Mouse (Mus musculus) kidney, embryonic 15.5 days (tissue): ENCODE measurements around the gene Garnl3. TPM values are rescaled to one million over a fixed set of nuclear protein-coding genes. Genes with fewer than 3 reads are reported as not detected.

Experiments
- ATAC-seq: fragments of 200-750 bp; cut with Nextera tagmentation; replicated peaks from 2 replicates; pipeline ENCODE4 v1.8.0; 2017; ENCODE audit warnings: moderate TSS enrichment; ENCODE audit not compliant: low FRiP score
- H3K27ac ChIP-seq: fragments of 300-500 bp; sonication (generic); 2 replicates; pipeline ENCODE4 v1.5.1; 2015; ENCODE audit warnings: mild to moderate bottlenecking, inconsistent platforms
- H3K27me3 ChIP-seq: fragments of 300-500 bp; sonication (generic); 2 replicates; pipeline ENCODE4 v1.6.1; 2015; ENCODE audit warnings: inconsistent platforms
- H3K36me3 ChIP-seq: fragments of 300-500 bp; sonication (generic); 2 replicates; pipeline ENCODE4 v1.6.1; 2015; ENCODE audit warnings: inconsistent platforms
- H3K4me1 ChIP-seq: fragments of 300-500 bp; sonication (generic); 2 replicates; pipeline ENCODE4 v1.6.1; 2015; ENCODE audit warnings: inconsistent platforms
- H3K4me2 ChIP-seq: fragments of 300-500 bp; sonication (generic); 2 replicates; pipeline ENCODE4 v1.6.1; 2015; ENCODE audit warnings: moderate library complexity, mild to moderate bottlenecking, inconsistent platforms
- H3K4me3 ChIP-seq: fragments of 300-500 bp; sonication (generic); replicated peaks from 2 replicates; pipeline ENCODE4 v1.5.1; 2015; ENCODE audit warnings: mild to moderate bottlenecking, inconsistent platforms
- H3K9ac ChIP-seq: fragments of 300-500 bp; sonication (generic); 2 replicates; pipeline ENCODE4 v1.6.1; 2015; ENCODE audit warnings: mild to moderate bottlenecking, inconsistent platforms
- H3K9me3 ChIP-seq: fragments of 300-500 bp; sonication (generic); replicated peaks from 2 replicates; pipeline ENCODE4 v1.6.1; 2016; ENCODE audit warnings: inconsistent platforms
- WGBS: fragments of 180-500 bp; shearing (Covaris S2); methylation state at CpG from one replicate; pipeline ENCODE4 v1.1.7; 2015; ENCODE audit warnings: mixed read lengths; 5-methylcytosine and 5-hydroxymethylcytosine counted together
- polyA plus RNA-seq: library from polyadenylated mRNA; unstranded; fragments of >200 nt; fragmentation: Nextera tagmentation; extraction: Ambion mirVana; gene quantifications from 2 replicates; pipeline ENCODE4 v1.2.1, GENCODE M21; 2015

Garnl3 gene
- polyA plus RNA-seq, 1 experiment from 2014 or later: 14.0 TPM

DNA sequence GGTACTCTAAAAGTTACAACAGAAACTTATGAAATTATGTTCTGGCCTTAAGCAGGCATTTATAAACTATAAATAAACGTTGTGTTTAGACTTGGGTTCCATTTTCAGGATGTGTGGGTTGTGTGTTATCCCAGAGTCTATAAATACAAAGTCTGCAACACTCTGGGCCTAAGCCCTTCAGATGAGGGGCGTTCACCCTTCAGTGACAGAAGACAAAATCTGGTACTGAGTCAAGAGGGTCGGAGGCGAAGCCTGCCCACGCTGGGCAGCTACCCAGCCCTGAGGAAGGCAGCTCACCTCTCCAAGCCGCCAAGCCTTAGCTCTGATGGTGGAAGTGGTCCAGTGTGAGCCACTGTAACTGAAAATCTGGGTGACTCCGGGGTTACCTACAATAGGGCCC lies 129.3 kb downstream of the Garnl3 start:
- no peak for ATAC-seq
- no peaks in the 10 kb centered on the region for H3K4me1 ChIP-seq
- no peak overlapping the region for H3K4me3 ChIP-seq
- no peak overlapping the region for H3K27ac ChIP-seq
- no peaks in the 10 kb centered on the region for H3K27me3 ChIP-seq
- 0 out of 2 replicates have a peak, but pooled peaks cover 5% of the 10 kb centered on the region for H3K36me3 ChIP-seq
- no peak overlapping the region for H3K4me2 ChIP-seq
- 90% methylated on average over 7 of the region's 7 CpGs for WGBS
- no peaks in the 10 kb centered on the region for H3K9me3 ChIP-seq
- no peak overlapping the region for H3K9ac ChIP-seq

DNA sequence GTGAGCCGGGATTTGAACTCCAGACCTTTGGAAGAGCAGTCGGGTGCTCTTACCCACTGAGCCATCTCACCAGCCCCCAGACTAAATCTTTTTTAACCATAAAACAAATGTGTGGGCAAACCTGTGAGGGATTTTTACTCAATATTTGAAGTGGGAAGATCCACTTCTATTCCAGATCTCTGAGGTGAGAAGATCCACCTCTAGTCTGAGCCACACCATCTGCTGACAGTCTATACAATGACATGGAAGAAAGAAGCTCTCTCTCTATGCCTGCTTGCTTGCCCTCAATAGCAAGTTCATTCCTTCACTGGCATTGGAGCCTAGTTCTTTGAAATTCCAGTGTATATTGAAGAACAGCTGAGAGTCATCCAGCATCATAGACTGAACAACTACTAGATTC lies 131.7 kb downstream of the Garnl3 start:
- H3K4me1 ChIP-seq: 0 out of 2 replicates have a peak, but pooled peaks cover 7% of the 10 kb centered on the region
- no peak overlapping the region for H3K9ac ChIP-seq
- H3K27me3 ChIP-seq: no peaks in the 10 kb centered on the region
- H3K4me2 ChIP-seq: no peak overlapping the region
- no peak overlapping the region for H3K4me3 ChIP-seq
- WGBS: 86% methylated on average over 2 of the region's 2 CpGs
- H3K36me3 ChIP-seq: no peaks in the 10 kb centered on the region
- ATAC-seq: no peak
- no peak overlapping the region for H3K27ac ChIP-seq
- no peaks in the 10 kb centered on the region for H3K9me3 ChIP-seq

DNA sequence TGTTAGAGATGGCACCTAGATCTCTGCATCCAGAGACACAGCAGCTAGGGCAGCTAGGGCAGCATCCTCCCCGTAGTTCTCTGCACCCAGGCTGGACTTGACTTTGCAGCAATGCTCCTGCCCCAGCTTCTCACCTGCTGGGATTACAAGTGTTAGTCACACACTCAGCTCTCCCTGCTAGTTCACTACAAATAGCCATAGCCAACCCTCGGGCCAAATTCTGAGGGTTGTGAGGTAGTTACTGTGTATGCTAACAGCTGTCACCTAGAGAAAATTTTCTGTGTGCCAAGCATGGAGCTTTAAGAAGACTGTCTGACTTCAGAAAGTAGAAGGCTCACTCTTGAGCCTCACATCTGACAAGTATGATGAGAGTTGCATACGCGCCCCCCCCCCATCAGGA lies 133.7 kb downstream of the Garnl3 start:
- H3K4me3 ChIP-seq: no peak overlapping the region
- WGBS: 87% methylated on average over 4 of the region's 4 CpGs

DNA sequence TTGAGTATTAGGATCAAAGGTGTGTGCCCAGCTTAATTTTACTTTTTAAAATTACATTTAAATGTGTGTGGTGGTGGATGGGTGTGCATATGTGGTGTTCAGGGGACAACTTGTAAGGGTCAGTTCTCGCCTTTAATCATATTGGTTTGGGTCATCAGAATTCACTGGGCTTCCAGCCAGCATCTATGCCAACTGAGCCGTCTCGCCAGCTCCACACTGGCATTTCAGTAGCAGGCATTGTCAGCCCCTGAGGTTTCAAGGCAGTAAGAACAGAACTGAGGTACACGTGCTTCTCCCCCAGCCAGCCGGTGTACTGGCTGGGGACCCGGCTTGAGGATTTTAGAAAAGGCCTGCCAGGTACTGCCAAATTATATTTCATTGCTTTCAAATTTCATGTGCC lies 134.4 kb downstream of the Garnl3 start:
- no peak overlapping the region for H3K27ac ChIP-seq
- H3K36me3 ChIP-seq: no peaks in the 10 kb centered on the region
- no peak overlapping the region for H3K4me3 ChIP-seq
- WGBS: 86% methylated on average over 6 of the region's 6 CpGs
- H3K27me3 ChIP-seq: no peaks in the 10 kb centered on the region
- H3K4me1 ChIP-seq: peaks cover 14% of the 10 kb centered on the region
- H3K9ac ChIP-seq: no peak overlapping the region
- no peak overlapping the region for H3K4me2 ChIP-seq
- no peak for ATAC-seq
- H3K9me3 ChIP-seq: no peaks in the 10 kb centered on the region

More for the DNA sequence above, 133.7 kb downstream of the Garnl3 start:
- H3K27ac ChIP-seq: no peak overlapping the region
- H3K4me2 ChIP-seq: no peak overlapping the region
- H3K4me1 ChIP-seq: 0 out of 2 replicates have a peak, but pooled peaks cover 8% of the 10 kb centered on the region
- no peaks in the 10 kb centered on the region for H3K36me3 ChIP-seq
- no peak overlapping the region for H3K9ac ChIP-seq
- H3K27me3 ChIP-seq: no peaks in the 10 kb centered on the region
- no peak for ATAC-seq
- H3K9me3 ChIP-seq: no peaks in the 10 kb centered on the region

DNA sequence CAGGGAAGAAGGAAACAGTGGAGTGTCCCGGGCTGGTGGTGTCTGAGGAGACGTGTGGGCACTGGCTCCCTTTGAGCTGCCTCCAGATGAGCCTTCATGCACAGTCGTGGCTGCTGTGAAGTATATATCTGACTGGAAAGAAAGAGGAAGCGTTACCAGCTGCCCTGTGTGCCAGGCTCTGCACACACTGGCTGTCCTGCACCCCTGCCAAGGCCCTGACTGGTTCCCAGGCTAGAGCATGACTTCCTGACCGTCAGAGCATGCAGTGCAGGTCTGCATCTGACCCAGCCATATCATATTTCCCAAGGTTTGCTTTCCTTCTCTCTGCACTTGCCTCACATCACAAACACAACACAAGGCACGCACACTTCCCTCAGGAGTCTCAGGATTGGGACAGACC lies 139.3 kb downstream of the Garnl3 start:
- no peak overlapping the region for H3K4me2 ChIP-seq
- peak; percentile 69 for ATAC-seq

DNA sequence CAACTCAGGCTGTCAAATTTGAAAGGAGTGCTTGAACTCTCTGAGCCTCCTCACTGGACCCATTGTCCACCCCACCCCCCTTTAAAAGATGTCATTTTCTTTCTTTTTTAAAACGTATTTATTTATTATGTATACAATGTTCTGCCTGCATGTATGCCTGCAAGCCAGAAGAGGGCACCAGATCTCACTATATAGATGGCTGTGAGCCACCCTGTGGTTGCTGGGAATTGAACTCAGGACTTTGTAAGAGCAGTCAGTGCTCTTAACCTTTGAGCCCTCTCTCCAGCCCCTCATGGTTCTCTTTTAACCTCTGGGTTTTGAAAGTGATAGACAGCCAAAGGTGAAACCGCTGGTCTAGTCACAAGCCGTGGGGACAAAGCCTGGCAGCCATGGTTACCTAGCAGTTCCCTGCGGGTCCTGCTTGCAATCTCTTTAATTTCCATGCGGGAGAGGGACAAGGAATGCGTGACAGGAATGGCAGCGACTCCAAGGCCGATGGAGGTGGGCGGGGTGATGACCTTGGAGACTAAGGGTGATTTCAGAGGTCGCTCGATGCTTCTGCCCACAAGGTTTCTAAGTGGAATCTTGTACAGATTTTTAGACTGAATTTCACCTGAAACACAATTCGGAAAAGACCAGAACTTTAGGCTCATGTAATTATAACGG lies 141.2 kb downstream of the Garnl3 start:
- no peaks in the 10 kb centered on the region for H3K27me3 ChIP-seq
- 59% methylated on average over 13 of the region's 13 CpGs for WGBS

More for the DNA sequence above, 139.3 kb downstream of the Garnl3 start:
- H3K27ac ChIP-seq: 0 out of 2 replicates have a peak overlapping the region, but pooled peaks have one; percentile 9
- H3K9me3 ChIP-seq: no peaks in the 10 kb centered on the region
- no peaks in the 10 kb centered on the region for H3K27me3 ChIP-seq
- H3K4me1 ChIP-seq: peaks cover 23% of the 10 kb centered on the region
- WGBS: 40% methylated on average over 6 of the region's 6 CpGs
- H3K36me3 ChIP-seq: no peaks in the 10 kb centered on the region
- H3K9ac ChIP-seq: no peak overlapping the region
- no peak overlapping the region for H3K4me3 ChIP-seq

DNA sequence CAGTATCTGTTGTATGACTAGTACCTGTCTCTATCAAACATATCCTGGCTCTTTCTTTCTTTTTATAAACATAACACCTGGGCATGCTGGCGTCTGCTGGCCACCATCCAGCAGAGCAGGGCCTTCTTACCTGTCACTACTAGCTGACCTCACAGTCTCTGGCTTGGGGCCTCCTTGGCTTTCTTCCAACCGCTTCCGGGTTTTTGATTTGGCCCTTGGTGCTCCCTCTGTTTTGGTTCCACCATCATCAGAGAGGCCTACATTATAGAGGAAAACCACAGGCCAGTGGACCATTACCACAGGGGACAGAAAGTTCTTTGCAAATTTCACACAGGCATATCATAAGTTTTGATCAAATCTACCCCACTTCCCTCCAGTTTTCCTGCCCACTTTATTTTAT lies 142.1 kb downstream of the Garnl3 start:
- H3K9me3 ChIP-seq: no peaks in the 10 kb centered on the region
- no peak overlapping the region for H3K4me3 ChIP-seq
- 68% methylated on average over 3 of the region's 3 CpGs for WGBS
- no peak overlapping the region for H3K27ac ChIP-seq
- H3K9ac ChIP-seq: no peak overlapping the region
- no peak for ATAC-seq
- no peaks in the 10 kb centered on the region for H3K36me3 ChIP-seq
- no peak overlapping the region for H3K4me2 ChIP-seq
- H3K4me1 ChIP-seq: peaks cover 15% of the 10 kb centered on the region
- no peaks in the 10 kb centered on the region for H3K27me3 ChIP-seq

More for the DNA sequence above, 141.2 kb downstream of the Garnl3 start:
- Histone ChIP-seq H3K9me3 (no peaks in the 10 kb centered on the region), H3K27ac (no peak overlapping the region), H3K9ac (no peak overlapping the region), H3K4me3 (no peak overlapping the region), H3K4me1 (peaks cover 22% of the 10 kb centered on the region), H3K4me2 (no peak overlapping the region), H3K36me3 (no peaks in the 10 kb centered on the region)
- ATAC-seq: no peak

DNA sequence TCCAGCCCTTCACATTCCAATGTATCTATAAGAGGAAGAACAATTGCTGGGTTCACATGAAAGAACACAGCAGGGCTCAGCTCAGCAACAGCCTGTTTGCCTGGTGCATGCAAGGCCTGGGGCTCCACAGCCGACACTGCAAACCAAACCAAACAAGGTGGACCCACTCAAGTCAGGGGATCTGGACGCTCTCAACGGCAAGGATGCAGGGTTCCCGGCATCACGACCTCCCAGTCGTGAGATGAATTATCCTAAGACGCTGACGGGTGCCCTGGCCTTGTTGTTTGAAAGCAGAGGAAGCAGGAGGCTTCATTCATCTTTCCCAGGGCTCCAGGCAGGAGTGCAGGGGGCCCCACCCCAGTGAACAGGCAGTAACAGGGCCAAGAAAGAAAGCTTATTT lies 145.6 kb downstream of the Garnl3 start:
- no peaks in the 10 kb centered on the region for H3K36me3 ChIP-seq
- H3K4me1 ChIP-seq: peaks cover 16% of the 10 kb centered on the region
- no peak for ATAC-seq
- H3K9ac ChIP-seq: no peak overlapping the region
- no peak overlapping the region for H3K4me3 ChIP-seq
- WGBS: 69% methylated on average over 8 of the region's 8 CpGs
- no peaks in the 10 kb centered on the region for H3K9me3 ChIP-seq
- H3K4me2 ChIP-seq: no peak overlapping the region
- no peaks in the 10 kb centered on the region for H3K27me3 ChIP-seq
- H3K27ac ChIP-seq: no peak overlapping the region

DNA sequence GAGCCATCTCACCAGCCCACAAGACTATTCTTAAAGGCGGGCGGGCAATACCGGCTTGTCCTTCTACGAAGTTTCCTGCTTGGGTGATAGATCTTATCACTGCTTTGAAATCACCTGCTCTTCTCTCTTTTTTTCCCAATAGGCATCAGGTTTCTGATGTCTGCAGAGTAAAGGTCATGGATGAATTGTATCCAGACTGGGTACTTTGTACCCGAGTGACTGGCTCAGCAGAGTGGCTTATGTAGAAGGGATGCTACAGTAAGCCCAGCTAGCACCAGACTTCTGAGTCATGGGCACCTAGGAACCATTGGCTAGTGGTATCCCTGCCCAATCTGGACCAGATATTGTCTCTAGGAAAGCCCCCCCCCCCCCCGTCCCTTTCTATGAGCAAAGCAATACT lies 147.8 kb downstream of the Garnl3 start:
- peak overlapping the region; percentile 99; the same call in 1 of the 2 replicates for H3K4me2 ChIP-seq
- no peaks in the 10 kb centered on the region for H3K27me3 ChIP-seq
- 0 out of 2 replicates have a peak, but pooled peaks cover under 1% of the 10 kb centered on the region for H3K36me3 ChIP-seq
- H3K4me1 ChIP-seq: peaks cover 21% of the 10 kb centered on the region
- no peak overlapping the region for H3K9ac ChIP-seq
- no peak overlapping the region for H3K27ac ChIP-seq
- ATAC-seq: no peak
- H3K9me3 ChIP-seq: no peaks in the 10 kb centered on the region
- 41% methylated on average over 6 of the region's 6 CpGs for whole genome bisulfite sequencing
- no peak overlapping the region for H3K4me3 ChIP-seq

DNA sequence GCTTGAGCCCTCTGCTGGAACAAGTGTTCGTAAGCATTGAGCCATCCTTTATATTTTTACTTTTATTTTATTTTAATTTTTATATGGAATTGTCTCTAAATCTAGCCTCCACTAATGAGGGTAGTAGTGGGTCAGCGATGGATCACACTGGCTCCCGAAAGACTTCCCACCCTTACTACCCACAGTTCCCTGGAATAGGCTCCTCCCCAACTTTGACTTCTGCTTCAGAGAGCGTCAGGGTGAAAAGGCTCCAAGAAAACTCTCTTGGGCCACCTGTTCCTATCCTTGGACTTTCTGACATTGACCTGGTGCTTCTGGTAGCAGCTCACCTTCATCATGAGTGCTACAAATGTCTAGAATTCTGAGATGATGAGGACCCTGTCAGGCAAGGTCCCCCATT lies 148.8 kb downstream of the Garnl3 start:
- H3K4me2 ChIP-seq: peak overlapping the region; percentile 99
- H3K9ac ChIP-seq: 0 out of 2 replicates have a peak overlapping the region, but pooled peaks have one; percentile 11
- H3K9me3 ChIP-seq: no peaks in the 10 kb centered on the region
- 2% methylated on average over 4 of the region's 4 CpGs for WGBS
- ATAC-seq: no peak
- H3K4me3 ChIP-seq: peak overlapping the region; percentile 87
- 0 out of 2 replicates have a peak, but pooled peaks cover 3% of the 10 kb centered on the region for H3K36me3 ChIP-seq
- H3K27me3 ChIP-seq: no peaks in the 10 kb centered on the region
- H3K27ac ChIP-seq: peak overlapping the region; percentile 54; the same call in 1 of the 2 replicates
- peaks cover 21% of the 10 kb centered on the region for H3K4me1 ChIP-seq

DNA sequence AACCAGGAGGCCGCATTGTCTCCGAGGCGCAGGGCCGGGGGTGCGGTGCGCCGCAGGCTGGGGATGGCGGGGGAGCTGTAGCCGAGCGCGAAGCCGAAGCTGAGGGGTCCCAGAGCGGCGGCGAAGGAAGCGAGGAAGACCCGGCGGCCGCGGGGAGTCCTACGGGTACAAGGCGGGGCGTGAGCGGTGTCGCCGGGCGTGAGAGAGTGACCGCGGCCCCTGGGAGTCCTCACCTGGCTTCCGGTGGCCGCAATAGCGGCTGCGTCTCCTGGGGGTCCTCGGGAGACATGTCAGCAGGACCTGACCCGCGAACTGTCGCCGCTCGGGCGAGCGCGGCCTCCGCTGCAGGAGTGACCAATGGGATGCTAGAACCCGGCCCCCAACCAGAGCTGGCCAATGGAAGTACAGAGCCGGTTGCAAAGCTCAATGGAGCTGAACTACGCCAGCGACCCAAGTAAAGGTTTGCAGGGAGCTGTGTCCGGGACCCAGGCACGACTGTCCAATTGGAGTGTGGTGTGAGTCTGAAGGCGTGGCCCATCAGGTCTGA lies 149.7 kb downstream of the Garnl3 start, which contains the start of gene Slc2a8:
Slc2a8 (minus strand) TSS at position 359 of the 547 bp plus-strand sequence.
- peak within 1 kb of the TSS; percentile 87 for H3K4me3 ChIP-seq
- H3K4me2 ChIP-seq: peak within 1 kb of the TSS; percentile 99
- peak; percentile 99 for ATAC-seq
- peak within 1 kb of the TSS; percentile 89 for H3K9ac ChIP-seq
- peaks cover 21% of the 10 kb centered on the region for H3K4me1 ChIP-seq
- peaks cover 3% of the 10 kb centered on the region; the same call in 1 of the 2 replicates for H3K36me3 ChIP-seq
- H3K27me3 ChIP-seq: no peaks in the 10 kb centered on the region
- under 1% methylated on average over 50 of the region's 50 CpGs for WGBS
- H3K9me3 ChIP-seq: no peaks in the 10 kb centered on the region
- H3K27ac ChIP-seq: peak within 1 kb of the TSS; percentile 75

DNA sequence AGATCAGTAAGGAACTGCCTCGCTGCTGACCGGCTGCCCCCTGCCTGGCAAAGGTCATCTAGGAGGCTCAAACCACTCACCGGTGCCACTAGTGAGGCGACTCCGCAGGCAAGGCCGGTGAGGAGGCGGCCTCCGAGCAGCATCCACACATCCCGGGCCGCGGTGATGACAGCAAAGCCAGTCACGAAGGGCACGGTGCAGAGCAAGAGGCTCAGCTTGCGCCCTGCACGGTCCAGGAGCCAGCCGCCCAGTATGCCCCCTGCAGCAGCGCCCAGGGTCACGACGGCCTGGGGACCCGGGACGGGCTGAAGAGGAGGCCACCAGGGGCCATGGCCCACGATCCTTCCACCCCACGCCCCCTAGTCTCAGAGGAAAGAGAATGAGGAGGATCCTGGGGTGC lies 150.2 kb downstream of the Garnl3 start:
- ATAC-seq: peak; percentile 46
- WGBS: under 1% methylated on average over 23 of the region's 23 CpGs
- Histone ChIP-seq H3K9ac (peak overlapping the region; percentile 89), H3K4me2 (peak overlapping the region; percentile 99), H3K9me3 (no peaks in the 10 kb centered on the region), H3K27me3 (no peaks in the 10 kb centered on the region), H3K4me1 (peaks cover 21% of the 10 kb centered on the region), H3K36me3 (peaks cover 8% of the 10 kb centered on the region; the same call in 1 of the 2 replicates), H3K27ac (peak overlapping the region; percentile 75), H3K4me3 (peak overlapping the region; percentile 87)
